Mouse (Mus musculus) lung, adult 2 months (tissue): ENCODE measurements at regions not wholly inside any gene's neighbourhood (a gene's known extent, or its start where the extent isn't known, plus 50 kb on each side); places are given as distances from the start of the nearest gene placed in this dataset.

Source experiments
- CTCF ChIP-seq: fragments of 200-500 bp; IDR thresholded peaks from 2 replicates; pipeline ENCODE4 v1.5.1; 2011; ENCODE audit warnings: mild to moderate bottlenecking, low read length, control low read depth; ENCODE audit not compliant: insufficient read depth
- POLR2A ChIP-seq: fragments of 200-500 bp; IDR thresholded peaks from 2 replicates; pipeline ENCODE4 v1.6.1; 2011; ENCODE audit warnings: low read depth, mild to moderate bottlenecking, control low read depth, low read length, borderline replicate concordance; ENCODE audit errors: extremely low read depth

GRCm38 (mm10) chr2:93126595-93127165 lies 60.7 kb upstream of the Trp53i11 start:
- no peak for TF ChIP-seq POLR2A
- TF ChIP-seq CTCF: no peak
